Mouse (Mus musculus): ENCODE measurements at regions not wholly inside any gene's neighbourhood (a gene's known extent, or its start where the extent isn't known, plus 50 kb on each side); places are given as distances from the start of the nearest gene placed in this dataset.

DNA sequence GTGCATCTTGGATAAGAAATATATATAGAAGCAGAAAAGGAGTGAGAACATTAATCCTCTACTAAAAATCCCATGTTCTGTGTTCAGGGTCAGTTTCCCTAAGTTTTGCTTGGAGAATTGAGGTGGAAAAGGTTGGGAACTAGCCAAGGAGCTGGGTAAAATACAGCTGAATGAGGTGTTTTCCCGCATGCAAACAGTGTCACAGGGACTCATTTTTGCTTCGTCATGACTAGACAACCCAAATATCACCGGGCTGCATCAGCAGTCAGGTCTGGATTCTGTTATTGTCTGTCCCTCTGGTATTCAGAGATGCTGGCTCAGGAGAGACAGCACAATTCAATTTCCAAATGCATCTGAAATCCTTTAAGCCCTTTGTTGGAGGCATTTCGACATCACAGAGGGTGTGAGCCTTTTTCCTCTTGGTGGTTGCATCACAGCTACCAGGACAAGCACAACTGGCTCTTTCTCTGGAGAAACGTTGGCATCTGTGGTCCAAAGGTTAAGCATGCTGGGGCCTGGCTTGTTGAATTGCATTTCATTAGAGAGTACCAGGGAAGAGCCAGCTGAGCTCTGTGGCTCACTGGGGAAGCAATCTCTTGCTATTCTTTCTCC lies 59.6 kb upstream of the Sesn3 start:
- TF ChIP-seq CTCF (IDR thresholded peaks at IDR 0.05; ENCODE audit: borderline replicate concordance, control insufficient read depth, extremely low read depth, insufficient read depth, low read length, poor library complexity), result no peak
- no peak for TF ChIP-seq POLR2A (IDR thresholded peaks at IDR 0.05; ENCODE audit: control insufficient read depth, extremely low read depth, insufficient read depth, low read length, poor library complexity)

Data from thymus, adult 2 months (tissue).